Mouse (Mus musculus) erythroblast, embryonic 14.5 days (primary cell): ENCODE results near the gene Ankrd13b. TPM values are rescaled to one million over a fixed set of nuclear protein-coding genes. Genes with fewer than 3 reads are reported as not detected.

Source experiments
- H3K27me3 ChIP-seq: 2 replicates; pipeline ENCODE4 v1.6.1; 2012; ENCODE audit warnings: inconsistent platforms; ENCODE audit not compliant: control insufficient read depth
- H3K36me3 ChIP-seq: 2 replicates; pipeline ENCODE4 v1.6.1; 2012; ENCODE audit warnings: mild to moderate bottlenecking, inconsistent platforms; ENCODE audit not compliant: control insufficient read depth
- H3K4me1 ChIP-seq: 2 replicates; pipeline ENCODE4 v1.6.1; 2012; ENCODE audit warnings: inconsistent platforms; ENCODE audit not compliant: control insufficient read depth
- H3K4me3 ChIP-seq: replicated peaks from 2 replicates; pipeline ENCODE3; 2012; ENCODE audit warnings: moderate library complexity, mild to moderate bottlenecking, inconsistent platforms
- H3K9me3 ChIP-seq: 2 replicates; pipeline ENCODE4 v1.6.1; 2012; ENCODE audit warnings: low read length, inconsistent platforms, mixed read lengths; ENCODE audit not compliant: control insufficient read depth
- GATA1 ChIP-seq: IDR thresholded peaks from 2 replicates; pipeline ENCODE4 v1.6.1; 2012; ENCODE audit warnings: low read length, inconsistent platforms, mixed read lengths
- TAL1 ChIP-seq: IDR thresholded peaks from 3 replicates; pipeline ENCODE4 v1.6.1; 2012; ENCODE audit warnings: low read length, inconsistent platforms, mixed read lengths
- polyA plus RNA-seq: library from polyadenylated mRNA; stranded (reverse); fragments of >175 nt; gene quantifications from 2 replicates; pipeline ENCODE4 v1.2.3, GENCODE M21; 2012

Gene Ankrd13b
- polyA plus RNA-seq, 1 experiment = 0.09 TPM

DNA sequence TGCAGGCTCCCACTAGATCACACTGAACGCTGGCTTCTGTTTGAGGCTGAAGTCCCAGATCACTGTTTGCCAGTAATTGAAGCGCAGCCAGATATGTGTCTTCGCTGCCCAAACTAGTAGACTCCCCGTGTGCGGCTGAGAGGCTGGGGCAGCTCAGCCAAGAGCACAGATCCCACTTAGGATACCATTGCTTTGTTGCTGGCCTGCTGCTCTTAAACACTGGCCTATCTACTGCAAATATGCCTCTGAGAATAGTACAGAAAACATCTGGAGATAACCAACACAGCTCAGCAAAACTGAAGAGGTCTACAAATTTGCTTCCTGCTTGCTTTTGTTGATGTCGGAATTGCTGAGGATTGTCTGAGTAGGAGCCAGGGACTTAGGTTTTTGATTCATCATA is 32.6 kb downstream of the Ankrd13b start:
- TF ChIP-seq TAL1 = no peak
- no peak for TF ChIP-seq GATA1
- Histone ChIP-seq H3K36me3 (peaks cover 24% of the 10 kb centered on the region), H3K27me3 (peaks cover 25% of the 10 kb centered on the region), H3K4me1 (no peaks in the 10 kb centered on the region; the same call in 1 of the 2 replicates), H3K9me3 (no peaks in the 10 kb centered on the region), H3K4me3 (no peak overlapping the region)

DNA sequence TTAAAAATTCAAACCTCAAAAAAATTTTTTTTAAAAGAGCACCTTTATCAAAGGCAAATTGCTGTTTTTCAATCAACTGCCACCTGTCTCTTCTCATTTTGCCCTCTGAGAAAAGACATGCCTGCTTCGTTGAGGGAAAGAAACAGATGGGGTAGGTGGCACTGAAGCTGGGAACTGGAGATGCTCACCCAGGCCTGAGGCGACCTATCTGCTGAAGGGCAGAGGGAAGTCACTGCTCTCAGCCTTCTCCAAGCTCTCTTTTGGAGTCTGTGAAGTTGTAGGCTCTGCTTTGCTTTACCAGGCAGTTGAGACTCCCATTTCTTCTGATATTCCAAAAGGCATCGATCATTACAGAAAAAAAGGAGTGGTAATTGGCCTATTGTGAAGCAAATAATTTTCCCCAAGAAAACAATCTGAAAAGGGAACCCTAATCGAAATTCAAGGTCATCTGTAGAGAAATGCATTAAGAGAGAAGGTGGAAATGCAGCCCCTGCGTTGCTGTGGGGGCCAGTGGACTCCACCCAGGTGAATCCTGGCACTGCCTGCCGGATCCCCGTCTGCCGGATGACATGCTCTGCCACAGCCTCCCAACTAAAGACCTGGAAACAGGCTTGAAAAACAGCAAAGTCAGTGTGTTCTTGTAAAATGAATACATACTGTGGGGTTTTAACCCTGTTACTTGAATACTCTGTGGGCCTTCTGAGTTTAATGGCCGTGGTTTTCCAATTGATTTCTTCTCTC is 33.5 kb downstream of the Ankrd13b start:
- Histone ChIP-seq H3K4me1 (no peaks in the 10 kb centered on the region), H3K4me3 (no peak overlapping the region), H3K27me3 (peaks cover 16% of the 10 kb centered on the region), H3K36me3 (peaks cover 24% of the 10 kb centered on the region), H3K9me3 (no peaks in the 10 kb centered on the region)
- TF ChIP-seq GATA1 = no peak
- TF ChIP-seq TAL1 = no peak

DNA sequence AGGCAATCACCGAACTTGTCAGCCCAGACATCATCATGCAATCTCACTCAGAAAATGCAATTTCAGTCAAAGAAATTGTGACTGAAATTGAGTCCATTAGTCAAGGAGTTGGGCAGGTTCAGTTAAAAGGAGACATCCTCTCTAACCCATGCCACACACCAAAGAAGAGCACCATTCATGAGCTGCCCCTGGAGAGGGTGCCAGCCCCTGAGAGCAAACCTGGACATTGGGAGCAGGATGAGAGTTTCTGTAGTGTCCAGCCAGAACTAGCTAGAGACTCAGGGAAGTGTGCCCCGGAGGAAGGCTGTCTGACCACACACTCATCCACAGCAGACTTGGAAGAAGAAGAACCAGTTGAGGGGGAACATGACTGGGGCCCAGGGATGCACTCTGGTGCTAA is 36.1 kb downstream of the Ankrd13b start:
- no peaks in the 10 kb centered on the region for H3K27me3 ChIP-seq
- no peak overlapping the region for H3K4me3 ChIP-seq
- H3K9me3 ChIP-seq = no peaks in the 10 kb centered on the region
- peaks cover 38% of the 10 kb centered on the region for H3K36me3 ChIP-seq
- TF ChIP-seq TAL1 (no peak), GATA1 (no peak)
- H3K4me1 ChIP-seq = no peaks in the 10 kb centered on the region

DNA sequence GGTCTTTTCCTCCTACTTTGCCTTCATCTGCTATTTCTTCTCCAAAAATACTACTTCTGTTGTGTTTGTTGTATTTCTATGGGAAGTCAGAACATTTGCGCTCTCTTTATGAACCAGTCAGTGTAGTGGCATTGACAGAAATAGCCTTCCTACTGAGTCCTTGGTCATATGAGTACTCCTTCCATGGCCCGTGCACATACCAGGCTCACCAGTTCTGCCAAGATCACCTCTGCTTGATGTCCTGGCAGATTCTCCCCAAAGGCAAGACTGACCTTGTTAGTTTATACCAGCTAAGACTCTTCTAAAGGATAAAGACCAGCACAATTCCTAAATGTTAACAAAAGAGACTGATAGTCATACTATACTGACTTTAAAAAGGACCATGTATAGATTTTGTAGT is 37.8 kb downstream of the Ankrd13b start:
- Histone ChIP-seq H3K9me3 (no peaks in the 10 kb centered on the region), H3K4me1 (peaks cover 8% of the 10 kb centered on the region), H3K4me3 (no peak overlapping the region), H3K36me3 (peaks cover 38% of the 10 kb centered on the region), H3K27me3 (no peaks in the 10 kb centered on the region)
- TF ChIP-seq GATA1 (no peak), TAL1 (no peak)

DNA sequence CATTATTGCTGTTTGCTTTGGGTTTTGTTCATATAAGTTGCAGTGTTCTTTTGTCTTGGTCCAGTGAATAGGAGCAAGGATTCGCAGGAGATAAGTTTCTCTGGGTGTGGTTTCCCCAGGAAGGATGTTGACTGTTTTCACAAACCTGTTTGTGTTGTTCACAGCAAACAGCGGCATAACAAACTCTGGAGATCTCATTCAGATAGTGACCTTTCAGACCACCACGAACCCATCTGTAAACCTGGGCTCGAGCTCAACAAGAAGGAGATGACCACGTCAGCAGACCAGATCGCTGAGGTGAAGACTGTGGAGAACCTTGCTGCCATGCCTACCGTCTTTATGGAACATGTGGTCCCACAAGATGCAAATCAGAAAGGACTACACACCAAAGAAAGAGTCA is 40.3 kb downstream of the Ankrd13b start:
- H3K27me3 ChIP-seq = no peaks in the 10 kb centered on the region
- H3K9me3 ChIP-seq = no peaks in the 10 kb centered on the region
- no peak for TF ChIP-seq TAL1
- TF ChIP-seq GATA1 = no peak
- H3K4me1 ChIP-seq = peaks cover 18% of the 10 kb centered on the region
- H3K36me3 ChIP-seq = peaks cover 30% of the 10 kb centered on the region
- no peak overlapping the region for H3K4me3 ChIP-seq

DNA sequence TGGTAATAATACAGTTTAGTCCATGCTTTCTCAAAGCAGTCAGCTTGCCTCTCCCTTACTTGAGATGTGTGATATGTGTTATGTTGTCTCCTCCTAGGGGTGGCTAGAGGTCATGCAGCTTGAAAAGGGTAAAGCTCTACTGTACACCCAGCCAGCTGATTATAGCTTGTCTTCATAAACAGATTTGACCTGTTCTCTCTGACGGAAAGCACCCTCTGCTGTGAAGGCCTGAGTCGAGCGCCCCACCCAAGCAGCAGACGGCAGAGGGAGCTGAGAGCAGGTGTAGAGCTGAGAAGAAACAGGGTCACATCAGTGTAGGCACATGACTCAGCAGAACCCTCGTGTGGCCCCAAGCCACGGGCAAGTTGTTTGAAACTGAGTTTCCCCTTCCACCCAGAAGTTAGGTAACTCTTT is 42.8 kb downstream of the Ankrd13b start:
- Histone ChIP-seq H3K4me1 (peaks cover 18% of the 10 kb centered on the region), H3K36me3 (peaks cover 30% of the 10 kb centered on the region), H3K4me3 (no peak overlapping the region), H3K9me3 (no peaks in the 10 kb centered on the region), H3K27me3 (no peaks in the 10 kb centered on the region)
- no peak for TF ChIP-seq TAL1
- no peak for TF ChIP-seq GATA1

DNA sequence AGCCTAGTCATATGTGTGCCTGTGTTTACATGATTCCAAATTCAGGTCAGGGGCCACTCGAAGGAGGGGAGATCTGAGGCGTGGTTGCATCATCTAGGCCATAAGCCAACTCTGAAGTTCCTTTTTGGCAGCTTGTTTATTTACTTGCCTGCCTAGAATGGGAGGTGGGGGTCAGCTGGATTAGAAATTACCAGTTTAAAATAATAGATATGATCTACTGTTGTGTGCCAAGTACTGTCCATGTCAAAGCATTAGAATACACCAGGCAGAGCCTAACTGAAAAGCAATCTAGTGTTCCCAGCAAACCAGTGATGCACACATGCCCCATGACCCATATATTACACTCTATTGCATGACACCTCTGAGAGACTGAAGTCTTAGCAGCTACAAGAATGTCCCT is 44.5 kb downstream of the Ankrd13b start:
- peaks cover 21% of the 10 kb centered on the region for H3K4me1 ChIP-seq
- H3K36me3 ChIP-seq = peaks cover 38% of the 10 kb centered on the region
- TF ChIP-seq TAL1 = no peak
- TF ChIP-seq GATA1 = no peak

DNA sequence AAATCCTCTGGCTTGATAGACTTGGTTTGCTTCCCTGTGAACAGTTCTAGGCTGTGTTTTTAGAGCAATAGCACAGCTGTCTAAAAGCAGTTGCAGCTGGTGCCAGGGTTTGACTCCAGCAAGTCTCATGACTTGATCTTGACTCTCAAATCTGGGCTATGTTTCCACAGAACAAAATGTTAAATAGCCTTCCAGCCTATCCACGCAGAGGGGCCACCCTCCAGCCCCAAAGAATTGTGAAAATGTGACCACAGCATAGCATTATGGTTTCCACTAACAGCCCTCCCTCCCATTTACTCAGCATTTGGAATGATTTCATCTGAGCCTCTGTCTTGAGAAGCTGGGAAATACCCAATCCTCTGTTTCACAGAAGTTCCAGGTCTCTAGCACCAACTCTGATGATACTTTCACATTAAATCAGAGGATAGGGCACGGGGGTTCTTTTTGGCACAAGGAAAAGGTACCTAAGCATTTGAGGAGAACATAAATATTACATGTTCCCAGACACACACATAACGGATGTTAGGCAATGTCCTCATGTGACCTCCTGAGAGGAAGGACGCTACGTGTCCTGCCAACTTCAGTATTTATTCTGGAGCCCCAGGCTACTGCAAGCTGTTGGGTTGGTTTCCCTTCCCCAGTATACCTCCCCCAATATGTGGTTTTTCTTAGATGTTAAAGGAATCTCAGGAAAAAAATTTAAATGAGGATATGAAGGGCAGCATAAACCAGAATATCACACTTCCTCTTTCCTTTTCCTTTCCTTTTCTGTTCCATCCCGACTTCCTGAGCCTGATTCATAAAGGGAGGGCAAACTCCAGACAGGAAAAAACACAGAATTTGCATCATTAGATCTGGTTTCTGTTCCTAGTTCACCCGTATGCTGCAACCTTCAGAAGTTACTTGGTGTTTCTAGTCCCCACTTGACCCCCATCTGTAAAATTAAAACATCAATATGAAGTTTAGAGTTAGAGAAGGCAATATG is 47.0 kb downstream of the Ankrd13b start:
- Histone ChIP-seq H3K27me3 (no peaks in the 10 kb centered on the region), H3K9me3 (no peaks in the 10 kb centered on the region), H3K4me1 (peaks cover 21% of the 10 kb centered on the region), H3K4me3 (no peak overlapping the region), H3K36me3 (peaks cover 36% of the 10 kb centered on the region)
- TF ChIP-seq GATA1 (no peak), TAL1 (no peak)

More for the DNA sequence above, 44.5 kb downstream of the Ankrd13b start:
- Histone ChIP-seq H3K4me3 (no peak overlapping the region), H3K27me3 (no peaks in the 10 kb centered on the region), H3K9me3 (no peaks in the 10 kb centered on the region)

DNA sequence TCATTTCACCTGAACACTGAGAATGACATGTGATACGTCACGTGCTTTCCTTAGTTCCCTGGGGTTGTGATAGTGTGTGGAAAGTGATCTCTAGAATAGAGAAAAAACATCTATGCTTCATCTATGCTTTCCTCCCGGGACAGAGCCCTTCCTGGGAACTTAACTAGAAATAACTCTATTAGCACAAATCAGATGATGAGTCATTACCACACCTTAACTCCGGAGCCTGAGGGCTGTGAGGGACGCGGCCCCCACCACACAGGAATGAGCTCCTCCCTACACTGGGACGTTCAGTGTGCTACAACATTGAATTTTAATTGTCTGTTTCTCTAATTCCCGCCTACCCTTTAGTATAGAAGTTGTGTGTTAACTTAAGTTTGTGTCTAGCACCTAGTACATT is 48.5 kb downstream of the Ankrd13b start:
- TF ChIP-seq TAL1 (no peak), GATA1 (no peak)
- H3K4me3 ChIP-seq = no peak overlapping the region
- peaks cover 7% of the 10 kb centered on the region for H3K4me1 ChIP-seq
- peaks cover 35% of the 10 kb centered on the region for H3K36me3 ChIP-seq
- no peaks in the 10 kb centered on the region for H3K27me3 ChIP-seq
- no peaks in the 10 kb centered on the region for H3K9me3 ChIP-seq
